Mouse (Mus musculus) WW6 (cell line): ENCODE measurements around the gene Pcsk5.
"Not testable (repeated sequence)": the region's sequence is repeated elsewhere in the genome, so short reads cannot be mapped to it uniquely, and the experiment has no call there.

Experiments
- DNase-seq: peaks from one replicate; pipeline ENCODE4 v3.0.0-alpha.2; 2013; ENCODE audit warnings: low read depth, low spot score

Gene Pcsk5

DNA sequence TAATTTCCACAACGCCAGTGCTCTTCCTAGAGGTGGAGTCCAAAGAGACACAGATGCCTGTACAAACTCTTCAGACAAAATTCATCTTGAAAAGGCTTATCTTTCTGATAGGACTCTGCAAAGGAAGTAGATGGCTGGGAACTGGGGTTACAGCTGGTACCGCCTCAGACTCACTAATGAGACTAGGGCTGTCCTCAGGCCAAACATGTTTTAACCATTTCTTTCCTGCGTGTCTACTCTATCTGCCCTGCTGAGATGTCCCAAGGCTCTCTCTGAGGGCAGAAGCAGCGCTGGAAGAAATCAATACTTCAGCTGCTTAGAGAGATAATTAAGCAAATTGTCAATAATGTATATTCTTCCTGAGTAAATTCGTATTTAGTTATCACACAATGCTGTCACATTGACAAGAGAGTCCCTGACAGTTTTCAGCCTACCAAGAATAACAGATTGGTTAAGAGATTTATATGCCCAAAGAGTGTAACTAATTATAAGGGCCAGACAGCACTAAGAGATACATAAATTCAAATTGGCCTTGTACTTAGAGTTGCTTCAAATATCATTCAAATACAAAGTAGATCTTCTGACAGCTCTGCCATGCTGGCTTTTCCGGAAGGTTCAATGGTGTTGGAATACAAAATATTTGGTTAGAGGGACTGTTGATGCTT lies 355.2 kb downstream of the Pcsk5 start:
- DNase-seq = no peak

- no peak for DNase-seq
Measured at GRCm38 (mm10) chr19:17479471-17479870, 358.0 kb downstream of the Pcsk5 start.

DNA sequence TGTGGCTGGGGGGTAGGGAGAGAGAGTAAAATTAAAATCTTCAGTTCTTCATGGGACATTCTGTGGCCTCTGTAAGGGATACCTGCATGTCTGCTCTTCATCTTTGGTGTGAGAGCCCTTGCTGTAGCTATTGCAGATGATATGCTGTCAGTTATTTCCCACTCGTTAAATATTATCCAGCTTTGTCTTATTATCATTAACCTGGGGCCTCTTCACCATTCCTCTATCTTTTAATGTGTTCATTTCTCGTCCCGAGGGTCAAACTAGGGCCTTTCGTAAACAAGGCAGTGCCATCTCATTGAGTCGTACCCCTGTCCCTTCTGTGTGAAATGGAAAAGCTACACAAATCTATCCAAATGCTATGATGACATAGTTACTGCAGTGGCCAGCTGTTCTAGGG lies 361.4 kb downstream of the Pcsk5 start:
- DNase-seq = no peak

DNA sequence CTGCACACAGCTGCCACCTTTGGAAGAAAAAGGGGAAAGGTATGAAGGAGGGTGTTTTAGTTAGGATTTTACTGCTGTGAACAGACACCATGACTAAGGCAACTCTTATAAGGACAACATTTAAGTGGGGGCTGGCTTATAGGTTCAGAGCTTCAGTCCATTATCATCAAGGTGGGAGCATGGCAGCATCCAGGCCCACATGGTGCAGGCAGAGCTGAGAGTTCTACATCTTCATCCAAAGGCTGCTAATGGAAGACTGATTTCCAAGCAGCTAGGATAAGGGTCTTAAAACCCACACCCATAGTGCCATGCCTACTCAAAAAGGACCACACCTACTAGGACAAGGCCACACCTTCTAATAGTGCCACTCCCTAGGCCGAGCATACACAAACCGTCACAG lies 364.3 kb downstream of the Pcsk5 start:
- DNase-seq = not testable (repeated sequence)

DNA sequence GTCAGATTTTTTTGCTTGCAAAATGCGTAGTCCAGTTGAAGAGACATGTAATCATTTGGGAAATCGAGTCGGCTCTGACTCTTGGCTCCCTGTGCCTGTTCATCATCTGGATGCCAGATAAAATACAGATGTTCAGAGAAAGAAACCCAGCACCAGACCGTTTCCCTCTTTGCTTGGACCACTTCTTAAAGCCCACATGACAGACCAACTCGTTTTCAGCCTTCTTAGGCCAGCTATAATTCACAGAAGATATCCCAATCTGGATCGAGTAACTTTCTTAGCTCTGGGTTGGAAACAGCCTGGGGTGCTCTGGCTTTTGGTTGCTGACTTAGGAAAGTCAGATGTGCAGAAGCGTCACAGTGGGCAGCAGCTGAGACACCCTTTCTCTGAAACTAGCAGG lies 365.6 kb downstream of the Pcsk5 start:
- no peak for DNase-seq

GRCm38 (mm10) chr19:17471196-17471595 lies 366.2 kb downstream of the Pcsk5 start:
- DNase-seq = no peak

- DNase-seq = no peak
Measured at GRCm38 (mm10) chr19:17467556-17468211, 369.7 kb downstream of the Pcsk5 start.

DNA sequence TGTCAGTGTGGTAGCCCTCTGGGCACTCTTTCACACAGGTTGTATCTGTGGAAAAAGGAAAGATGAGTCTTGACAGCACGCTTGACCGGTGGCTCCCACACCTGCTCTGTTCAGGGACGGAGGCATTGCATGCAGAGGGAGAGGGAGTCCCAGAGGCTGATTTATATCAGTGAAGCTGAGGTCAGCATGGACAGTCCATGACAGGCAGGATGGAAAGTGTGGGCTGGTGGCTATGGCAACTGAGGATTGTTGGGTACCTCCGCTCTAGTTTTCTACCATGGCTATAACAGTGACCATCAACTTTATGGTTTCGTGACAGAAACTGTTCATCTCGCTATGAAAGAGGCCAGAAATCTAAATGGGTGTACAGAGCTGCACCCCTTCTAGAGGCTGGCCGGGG lies 385.4 kb downstream of the Pcsk5 start:
- no peak for DNase-seq

GRCm38 (mm10) chr19:17443581-17443980 lies 393.9 kb downstream of the Pcsk5 start:
- DNase-seq = no peak

DNA sequence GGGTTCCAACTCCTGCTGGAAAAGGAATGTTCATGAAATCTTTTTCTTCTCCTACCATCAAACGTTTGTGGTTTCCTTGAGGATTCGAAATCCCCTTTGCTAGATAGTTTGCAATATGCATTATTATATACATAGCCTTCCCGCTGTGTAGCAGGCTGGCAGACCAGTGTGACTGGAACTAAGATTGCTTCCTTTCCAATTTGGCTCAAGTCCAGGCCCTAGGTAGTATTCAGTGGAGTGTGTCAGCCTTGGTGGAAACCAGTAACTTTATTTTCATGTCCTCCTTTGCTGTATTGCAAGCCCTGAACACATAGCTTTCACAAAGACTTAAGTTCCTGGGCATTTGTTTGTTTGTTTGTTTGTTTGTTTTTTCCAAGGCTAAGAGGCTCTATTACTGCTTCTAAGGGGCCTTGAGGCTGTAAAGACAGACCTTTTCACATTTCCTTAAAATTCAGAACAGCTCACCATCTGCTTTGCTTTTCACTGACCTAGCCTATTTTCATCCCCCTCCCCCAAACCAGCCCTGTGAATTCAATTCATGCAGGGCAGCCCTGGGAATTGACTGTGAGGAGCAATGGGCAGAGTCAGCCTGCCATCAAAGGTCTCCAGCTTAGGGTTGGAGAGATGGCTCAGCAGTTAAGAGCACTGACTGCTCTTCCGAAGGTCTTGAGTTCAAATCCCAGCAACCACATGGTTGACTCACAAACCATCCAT lies 397.8 kb downstream of the Pcsk5 start:
- no peak for DNase-seq

DNA sequence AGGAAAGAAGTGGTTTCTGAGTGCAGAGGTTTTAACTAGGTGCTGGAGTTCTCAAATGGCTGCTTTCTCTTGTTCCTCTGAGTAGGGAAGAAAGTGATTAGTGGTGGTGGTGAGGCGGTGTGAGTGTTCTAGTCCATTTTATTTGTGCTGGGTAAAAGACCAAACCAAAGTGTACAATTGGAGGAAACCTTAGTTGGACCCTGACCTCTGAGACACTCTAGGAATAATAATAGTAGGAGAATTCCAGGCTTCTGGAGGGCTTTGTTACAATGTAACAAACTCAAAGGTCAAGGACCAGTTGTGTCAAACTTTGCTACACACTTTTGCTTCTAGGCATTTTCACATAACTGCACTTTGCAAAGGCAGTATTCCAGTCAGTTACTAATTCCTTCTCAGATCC lies 400.8 kb downstream of the Pcsk5 start:
- no peak for DNase-seq

- DNase-seq = no peak
Measured at GRCm38 (mm10) chr19:17428561-17428914, 408.9 kb downstream of the Pcsk5 start.

DNA sequence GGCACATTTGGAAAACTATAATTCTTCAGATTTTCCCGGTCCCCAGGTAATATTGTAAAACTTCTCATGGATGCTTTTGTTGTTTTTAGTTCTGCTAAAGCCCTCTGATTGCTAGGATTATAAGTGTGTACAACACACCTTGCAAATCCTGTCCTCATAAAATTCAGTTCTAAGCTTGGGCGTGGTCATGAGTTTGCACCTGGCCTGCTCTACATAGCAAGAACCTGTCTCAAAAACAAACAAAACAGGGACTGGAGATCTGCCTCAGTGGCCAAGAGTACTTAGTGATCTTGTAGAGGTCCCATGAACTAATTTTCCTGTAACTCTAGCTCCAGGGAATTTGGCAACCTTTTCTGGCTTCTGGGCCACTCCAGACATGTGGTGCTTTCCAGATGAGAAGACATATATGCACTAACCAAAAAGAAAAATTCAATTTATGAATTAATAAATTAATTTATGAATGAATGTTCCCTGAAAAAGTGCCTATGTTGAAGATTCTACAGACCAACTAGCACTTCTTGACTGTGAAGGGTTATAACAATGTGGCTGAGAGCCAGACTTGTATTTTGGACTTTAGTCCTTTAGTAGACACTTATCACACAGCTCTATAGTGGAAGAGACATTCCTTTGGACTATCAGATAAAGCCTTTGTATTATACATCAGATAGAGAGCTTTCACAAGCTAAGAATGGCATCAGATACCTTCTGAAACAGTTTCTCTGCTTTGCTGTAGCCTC lies 409.4 kb downstream of the Pcsk5 start:
- DNase-seq = no peak

DNA sequence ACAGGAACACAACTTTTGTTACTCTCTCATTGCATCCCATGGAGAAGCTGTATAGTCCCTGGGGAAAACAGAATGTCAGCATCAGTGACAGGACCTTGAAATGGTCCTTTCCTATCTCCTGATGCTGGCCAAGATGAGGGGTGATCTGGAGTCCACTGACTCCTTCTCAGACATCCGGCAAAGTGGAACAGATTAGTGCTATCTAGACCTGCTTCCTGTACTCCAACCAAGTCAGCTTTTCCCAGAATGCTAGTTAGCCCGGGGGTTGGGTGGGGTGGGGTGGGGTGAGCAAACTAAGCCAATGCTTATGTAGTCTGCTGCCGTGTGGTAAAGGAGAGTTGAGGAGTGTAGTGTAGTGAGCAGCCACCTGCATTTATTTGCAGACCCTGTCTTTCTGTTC lies 414.1 kb downstream of the Pcsk5 start:
- DNase-seq = no peak

DNA sequence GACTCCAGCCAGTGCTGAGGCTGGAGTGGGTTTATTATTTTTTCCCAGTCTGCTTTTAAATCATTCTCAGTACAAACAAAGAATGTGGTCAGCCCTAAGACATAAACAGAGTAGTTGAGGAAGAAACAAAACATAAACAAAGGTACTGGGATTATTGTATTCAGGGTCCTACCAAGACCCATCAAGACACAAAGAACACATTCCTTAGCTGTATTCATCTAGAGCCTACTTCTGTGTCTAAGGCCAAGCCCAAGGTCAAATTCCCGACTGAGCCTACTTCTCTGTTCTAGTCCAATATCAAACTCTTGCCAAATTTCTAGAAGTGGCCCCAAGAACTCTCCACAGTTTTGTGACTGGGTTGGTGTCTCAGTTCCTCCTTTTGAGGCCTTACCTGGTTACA lies 419.6 kb downstream of the Pcsk5 start:
- no peak for DNase-seq

DNA sequence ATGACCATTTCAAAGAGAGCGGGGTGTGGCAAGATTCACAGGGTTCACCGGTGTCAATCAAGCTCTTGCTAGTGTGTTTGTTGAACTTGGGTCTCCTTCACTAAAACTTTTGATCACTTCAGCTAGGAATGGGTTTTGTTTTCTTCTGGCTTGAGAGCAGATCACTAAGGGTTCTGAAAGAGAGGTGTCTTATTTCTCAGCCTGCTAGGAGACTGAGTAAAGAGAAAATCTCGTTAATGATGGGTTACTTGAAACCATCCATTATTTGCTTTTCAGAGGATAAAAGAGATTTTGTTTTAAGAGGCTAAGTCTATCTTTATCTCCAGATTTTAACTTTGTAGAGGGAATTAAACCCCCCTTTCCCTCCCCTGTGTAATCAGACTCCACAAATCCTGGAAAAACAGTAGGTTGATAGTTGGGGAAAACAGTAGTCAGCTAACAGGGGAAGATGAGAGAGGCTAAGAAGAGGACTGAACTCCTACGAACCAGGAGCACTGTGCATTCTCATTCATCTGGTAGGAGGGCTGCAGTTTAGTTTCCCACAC lies 424.4 kb downstream of the Pcsk5 start:
- no peak for DNase-seq

GRCm38 (mm10) chr19:17410465-17411065 lies 426.9 kb downstream of the Pcsk5 start:
- no peak for DNase-seq

- no peak for DNase-seq
Measured at GRCm38 (mm10) chr19:17409351-17409750, 428.1 kb downstream of the Pcsk5 start.

- no peak for DNase-seq
Measured at GRCm38 (mm10) chr19:17408591-17408990, 428.8 kb downstream of the Pcsk5 start.

DNA sequence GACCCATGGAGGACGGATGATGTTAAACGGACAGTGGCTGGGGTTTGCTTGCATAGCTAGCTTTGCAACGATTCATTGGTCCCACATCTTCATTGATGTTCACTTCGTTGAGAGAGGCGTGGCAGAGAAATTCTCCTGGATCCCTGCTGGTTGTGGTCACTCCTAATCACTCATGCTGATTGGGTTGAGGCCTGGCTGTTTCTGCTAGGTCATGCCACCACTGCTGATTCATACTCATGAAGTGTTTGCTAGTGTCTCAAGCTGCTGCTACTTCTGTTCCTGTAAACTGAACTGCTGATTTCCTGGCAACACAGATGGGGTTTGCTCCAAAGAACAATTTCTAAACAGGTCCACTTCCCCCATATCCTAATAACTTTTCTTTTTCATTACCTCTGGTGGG lies 430.6 kb downstream of the Pcsk5 start:
- no peak for DNase-seq

DNA sequence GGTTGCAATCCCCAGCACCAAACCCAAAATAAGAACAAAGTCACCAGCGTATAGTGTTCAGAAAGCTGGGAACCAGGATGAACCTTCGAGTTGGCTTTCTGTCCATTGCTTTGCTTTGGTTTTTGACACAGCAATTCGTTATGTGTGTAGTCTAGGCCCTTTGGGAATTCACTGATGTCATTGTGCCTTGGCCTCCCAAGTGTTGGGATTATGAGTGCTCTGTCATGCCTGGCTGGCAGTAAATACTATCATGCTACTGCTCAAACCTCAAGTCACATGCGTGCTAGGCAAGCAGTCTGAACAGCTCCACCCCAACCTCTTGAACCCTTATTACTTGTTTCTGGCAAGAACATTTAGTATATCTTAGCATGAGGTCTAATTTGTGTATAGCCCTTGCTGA lies 434.3 kb downstream of the Pcsk5 start:
- no peak for DNase-seq

DNA sequence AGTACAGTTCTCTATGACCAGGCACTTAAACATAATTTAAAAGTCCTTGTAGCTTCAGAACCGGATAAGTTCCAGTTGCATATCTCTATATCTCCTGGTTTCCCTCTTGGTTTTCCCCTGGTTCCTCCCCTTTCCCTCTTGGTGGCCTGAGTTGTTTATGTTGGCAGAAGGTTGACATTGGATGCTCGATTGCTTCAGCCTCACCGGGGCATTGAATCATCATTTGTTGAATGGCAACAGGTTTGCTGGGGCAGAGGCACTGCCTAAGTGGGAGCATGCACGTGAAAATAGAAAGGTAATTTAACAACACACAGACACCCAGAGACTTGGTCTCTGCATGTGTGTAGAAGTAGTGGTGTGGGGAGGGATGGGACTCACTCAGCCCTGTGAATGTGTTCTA lies 436.9 kb downstream of the Pcsk5 start:
- no peak for DNase-seq
